ENCODE assay signal across 9 mouse cellular contexts in genomic region chr10:100030980-100031516, GRCm38 (mm10). TPM values are rescaled to one million over a fixed set of nuclear protein-coding genes. Genes with fewer than 3 reads are reported as not detected.
DNase-seq lines count a peak whose midpoint lies in the region; ATAC-seq lines count a peak whose summit lies in the region.
"Had no signal": no experiment of that assay in that cellular context is flagged by ENCODE, and none has a peak within 500 bp of the region (broad histone marks: within the 10 kb centered on the region; RNA-seq: fewer than 3 reads in every experiment).

No protein-coding gene starts in this region.

- H3K27ac ChIP-seq in heart, embryonic 16.5 days (ENCODE audit: low read length): no peak overlapping the region
- no peak overlapping the region for H3K27ac ChIP-seq in forebrain, embryonic 12.5 days
- no peak overlapping the region for H3K27ac ChIP-seq in midbrain, embryonic 16.5 days (ENCODE audit: low read length)

- H3K36me3 ChIP-seq in heart, embryonic 16.5 days (ENCODE audit: control insufficient read depth, insufficient read depth): no peaks in the 10 kb centered on the region
- H3K36me3 ChIP-seq in forebrain, embryonic 12.5 days (replicated peaks): no peaks in the 10 kb centered on the region
- no peaks in the 10 kb centered on the region for H3K36me3 ChIP-seq in midbrain, embryonic 16.5 days (ENCODE audit: control insufficient read depth, insufficient read depth, low read length)

- no peak overlapping the region for H3K9ac ChIP-seq in heart, embryonic 16.5 days (ENCODE audit: low read length)
- no peak overlapping the region for H3K9ac ChIP-seq in forebrain, embryonic 12.5 days
- no peak overlapping the region for H3K9ac ChIP-seq in midbrain, embryonic 16.5 days (ENCODE audit: low read depth, low read length)

- H3K9me3 ChIP-seq in heart, embryonic 16.5 days (replicated peaks; ENCODE audit: control insufficient read depth, low read length): 0 out of 2 replicates have a peak, but pooled peaks cover 2% of the 10 kb centered on the region
- H3K9me3 ChIP-seq in forebrain, embryonic 12.5 days: no peaks in the 10 kb centered on the region
- H3K9me3 ChIP-seq in midbrain, embryonic 16.5 days (replicated peaks; ENCODE audit: control insufficient read depth, low read length, poor library complexity, severe bottlenecking): peaks cover 3% of the 10 kb centered on the region; the same call in 1 of the 2 replicates

- ATAC-seq in heart, embryonic 16.5 days (replicated peaks; ENCODE audit: extremely low read depth, insufficient read depth, low FRiP score): no peak
- ATAC-seq in forebrain, embryonic 12.5 days (ENCODE audit: low FRiP score): 0 out of 2 replicates have a peak, but pooled peaks have one; percentile 27
- no peak for ATAC-seq in midbrain, embryonic 16.5 days

- peak overlapping the region; percentile 25; the same call in 1 of the 2 replicates for H3K4me2 ChIP-seq in heart, embryonic 16.5 days (ENCODE audit: low read depth, low read length)
- H3K4me2 ChIP-seq in forebrain, embryonic 12.5 days: no peak overlapping the region
- 0 out of 2 replicates have a peak overlapping the region, but pooled peaks have one; percentile 33 for H3K4me2 ChIP-seq in midbrain, embryonic 16.5 days (ENCODE audit: low read length)

- no peak for DNase-seq in heart, adult 9 months (ENCODE audit: low spot score in 2 of 2)
- peak; percentile 21 for DNase-seq in lung, postnatal 36 days
- DNase-seq in lung, postnatal 4 days: no peak
- DNase-seq in left cerebral cortex, postnatal 10 days (ENCODE audit: extremely low spot score in 1 of 2, low spot score in 2 of 2): no peak
- DNase-seq in cerebellum, adult 11 months: no peak
- DNase-seq: kidney, adult 8-10 months had no signal

- intact Hi-C loops in left cerebral cortex, postnatal 10 days (cut with DNase I): no loop called here

- H3K4me1 ChIP-seq in heart, embryonic 16.5 days (ENCODE audit: control insufficient read depth, insufficient read depth, low read length): peaks cover 5% of the 10 kb centered on the region; the same call in 1 of the 2 replicates
- H3K4me1 ChIP-seq in forebrain, embryonic 12.5 days: peaks cover 13% of the 10 kb centered on the region
- peaks cover 6% of the 10 kb centered on the region for H3K4me1 ChIP-seq in midbrain, embryonic 16.5 days (ENCODE audit: control insufficient read depth, insufficient read depth, low read length)

- WGBS in heart, embryonic 16.5 days: 69% methylated on average over 12 of the region's 12 CpGs
- 76% methylated on average over 12 of the region's 12 CpGs for WGBS in forebrain, embryonic 12.5 days
- 69% methylated on average over 12 of the region's 12 CpGs for whole genome bisulfite sequencing in midbrain, embryonic 16.5 days

- H3K27me3 ChIP-seq in heart, embryonic 16.5 days (ENCODE audit: control insufficient read depth, insufficient read depth, low read length): no peaks in the 10 kb centered on the region
- no peaks in the 10 kb centered on the region; the same call in 1 of the 2 replicates for H3K27me3 ChIP-seq in forebrain, embryonic 12.5 days
- no peaks in the 10 kb centered on the region; the same call in 1 of the 2 replicates for H3K27me3 ChIP-seq in midbrain, embryonic 16.5 days (ENCODE audit: control insufficient read depth, insufficient read depth, low read depth, low read length)

- no peak overlapping the region for H3K4me3 ChIP-seq in heart, embryonic 16.5 days (ENCODE audit: low read length)
- no peak overlapping the region for H3K4me3 ChIP-seq in forebrain, embryonic 12.5 days (replicated peaks)
- no peak overlapping the region for H3K4me3 ChIP-seq in midbrain, embryonic 16.5 days (ENCODE audit: low read depth, low read length)

RNA-seq across cellular contexts. Expression of gene Kitl, which starts 15.6 kb away (rescaled TPM):
- polyA plus RNA-seq in heart, embryonic 16.5 days (2015; fragmentation: Nextera tagmentation; extraction: Ambion mirVana): 15.0 and 18.8 TPM in 2 replicates
- polyA plus RNA-seq in forebrain, embryonic 12.5 days (2016; fragmentation: Nextera tagmentation; extraction: Ambion mirVana): 15.8 and 22.8 TPM in 2 replicates
- polyA plus RNA-seq in midbrain, embryonic 16.5 days (2015; fragmentation: Nextera tagmentation; extraction: Ambion mirVana): 67.0 and 99.2 TPM in 2 replicates
- 10 to 100 TPM; 55.7 to 60.0 TPM for total RNA-seq in left cerebral cortex, postnatal 10 days (2021)
